Mouse (Mus musculus) left cerebral cortex, postnatal 14 days (tissue): ENCODE data around the gene Prkd3. TPM values are rescaled to one million over a fixed set of nuclear protein-coding genes. Genes with fewer than 3 reads are reported as not detected.

Experiments used
- DNase-seq, 2 experiments: peaks; one replicate each; pipeline ENCODE4 v3.0.0; 2021 to 2022; ENCODE audit warnings: low spot score in 2 of 2, mixed read lengths in 1 of 2
- intact Hi-C: fragments of 180-260 bp; cut with DNase I; formaldehyde crosslinking; loops from one replicate; pipeline ENCODE4 v1.15.1; 2025
- long read RNA-seq, 2 experiments: library from polyadenylated mRNA; stranded (forward); transcript quantifications; one replicate each; pipeline ENCODE4 v2.0.0; 2021
- total RNA-seq, 2 experiments: library from RNA; stranded (reverse); gene quantifications; 2 replicates each; pipeline ENCODE4 v1.2.3; 2021

Prkd3 gene
- 10 to 100 TPM; 11.2 to 11.3 TPM for total RNA-seq
- long read RNA-seq, experiment 1, full-length matches to known transcripts, result 2 of 12 reads
- long read RNA-seq, experiment 1, partial matches to known transcripts, result 6 of 12 reads
- long read RNA-seq, experiment 1, other reads (novel, unspliced or antisense), result 4 of 12 reads
- long read RNA-seq, experiment 2, full-length matches to known transcripts, result 5 of 7 reads
- long read RNA-seq, experiment 2, partial matches to known transcripts, result 1 of 7 reads
- long read RNA-seq, experiment 2, other reads (novel, unspliced or antisense), result 1 of 7 reads

DNA sequence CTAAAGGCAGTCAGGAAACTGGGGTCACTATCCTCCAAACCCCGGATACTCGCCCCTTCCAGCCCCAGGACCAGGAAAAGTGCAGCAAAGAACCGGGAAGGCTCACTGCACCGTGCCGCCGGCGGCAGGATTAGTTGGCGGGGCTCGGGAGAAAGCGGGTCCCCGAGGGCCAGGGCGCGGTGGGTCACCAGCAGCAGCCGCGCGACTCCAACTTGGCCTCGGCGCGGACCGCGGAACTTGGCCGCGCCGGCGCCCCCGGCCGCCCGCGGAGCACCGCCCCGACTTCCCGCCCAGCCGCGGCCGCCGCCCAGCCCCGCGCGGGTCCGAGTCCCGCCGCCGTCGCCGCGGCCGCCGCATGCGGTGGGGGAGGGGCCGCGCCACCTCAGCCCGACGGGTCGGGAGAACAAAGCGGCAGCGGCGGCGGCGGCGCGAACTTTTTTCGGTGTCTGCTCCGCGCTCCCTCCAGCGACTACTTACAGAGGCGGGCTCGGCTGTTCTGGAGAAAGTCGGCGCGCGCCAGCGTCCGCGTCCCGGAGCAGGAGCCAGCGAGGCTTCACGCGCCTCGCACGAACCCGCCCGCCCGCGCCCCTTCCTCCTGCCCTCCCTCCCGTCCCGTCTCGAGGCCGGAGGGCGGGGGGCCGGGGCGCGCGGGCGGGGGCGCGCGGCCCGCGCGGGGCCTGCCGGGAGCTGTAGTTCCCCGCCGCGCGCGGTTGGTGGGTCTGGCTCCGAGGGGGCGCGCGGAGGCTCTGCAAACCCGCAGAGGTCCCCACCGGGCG is at the start of gene Prkd3:
TSS of gene Prkd3 (minus strand) at position 609 of the 776 bp plus-strand sequence.
- intact Hi-C loops, result no loop called here
- peak; percentile 31 to 55 for DNase-seq

DNA sequence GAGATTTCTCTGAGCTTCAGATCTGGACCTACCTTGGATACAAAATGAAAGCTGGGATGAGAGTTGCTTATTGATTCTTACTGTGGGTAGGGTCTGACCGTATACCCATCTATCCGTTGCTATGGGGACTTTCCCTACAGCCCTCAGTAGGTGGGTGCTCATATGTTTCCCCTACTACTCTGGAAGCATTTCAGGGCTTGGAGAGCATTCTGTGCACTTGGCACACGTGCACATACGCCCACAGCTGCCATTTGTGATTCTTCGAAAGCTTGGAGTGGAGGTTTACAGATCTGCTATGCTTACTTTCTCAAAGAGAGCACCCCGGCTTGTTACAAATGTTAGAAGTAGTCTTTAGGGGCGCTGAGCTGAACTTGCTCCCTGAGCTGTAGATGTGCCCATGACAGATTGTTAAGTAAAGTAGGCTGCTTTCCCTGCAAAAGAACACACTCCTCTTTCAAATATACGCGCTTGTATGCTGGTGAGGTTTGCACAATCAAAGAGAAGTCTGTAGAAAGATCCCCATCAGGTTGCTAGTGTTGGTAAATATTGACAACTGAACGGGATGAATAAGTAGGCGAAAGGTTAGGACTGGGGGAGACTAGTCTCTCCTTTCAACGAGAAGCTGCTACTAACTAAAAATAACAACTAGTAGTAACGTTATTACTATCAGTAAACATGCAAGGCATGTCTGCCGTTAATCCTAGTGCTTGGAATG is 49.3 kb upstream of the Prkd3 start:
- peak; percentile 50 to 66 for DNase-seq
- intact Hi-C loops, result no loop called here

DNA sequence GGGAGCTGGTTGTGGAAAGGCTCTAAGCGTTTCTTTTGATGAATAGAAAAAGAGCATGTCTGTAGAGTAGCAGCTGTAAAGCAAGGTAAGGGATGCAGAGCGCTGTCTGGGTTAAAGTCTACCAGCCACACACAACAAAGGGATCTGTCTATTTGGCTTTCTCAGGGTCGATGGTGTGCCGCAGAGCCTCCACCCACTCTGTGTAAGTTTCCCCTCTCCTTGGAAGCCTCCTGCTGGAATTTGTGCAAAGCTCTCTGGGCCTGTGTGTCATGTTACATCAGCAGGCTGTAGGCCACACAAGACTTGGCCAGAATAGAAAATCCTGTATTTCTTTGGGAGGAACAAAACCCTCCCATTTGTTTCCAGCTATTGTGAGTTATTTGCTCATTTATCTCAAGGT is 48.4 kb upstream of the Prkd3 start:
- intact Hi-C loops, result no loop called here
- DNase-seq, result no peak

DNA sequence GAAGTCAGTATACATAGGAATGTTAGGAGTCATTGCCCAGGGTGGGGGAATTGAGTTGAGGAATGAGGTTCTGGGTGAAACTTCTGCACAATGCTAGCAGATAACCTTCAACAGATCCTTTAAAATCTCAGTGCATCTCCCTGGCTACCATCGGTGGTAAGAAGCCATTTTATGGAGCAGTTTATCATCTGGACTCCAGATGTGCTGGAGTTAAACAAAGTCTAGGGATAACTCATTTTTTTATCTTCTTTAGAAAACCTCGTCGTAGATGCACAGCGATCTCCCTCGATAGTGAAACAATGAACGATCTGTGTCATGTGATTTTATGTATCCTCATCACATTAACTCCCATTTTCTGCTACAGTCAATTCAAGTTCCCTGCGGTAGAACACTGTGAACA is 48.0 kb upstream of the Prkd3 start:
- no peak for DNase-seq
- intact Hi-C loops, result no loop called here

DNA sequence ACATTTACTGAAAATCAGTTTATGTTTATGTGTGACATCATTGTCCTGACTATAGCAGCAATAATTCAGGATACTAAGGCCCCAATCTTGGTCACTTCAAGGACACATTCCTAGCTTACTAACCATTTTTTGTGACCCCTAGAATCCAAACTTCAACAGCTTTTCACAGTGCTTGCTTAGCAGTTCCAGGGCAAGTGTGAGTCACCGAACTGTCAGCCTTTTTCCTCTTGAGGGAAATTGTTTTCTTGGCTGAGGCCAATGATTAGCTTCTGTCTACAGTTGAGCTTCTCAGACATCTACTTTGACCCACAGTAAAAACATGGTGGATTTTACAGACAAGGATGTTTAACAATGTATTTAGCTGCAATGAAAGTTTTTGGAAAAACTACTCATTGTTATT is 43.6 kb upstream of the Prkd3 start:
- DNase-seq, result no peak
- intact Hi-C loops, result no loop called here

DNA sequence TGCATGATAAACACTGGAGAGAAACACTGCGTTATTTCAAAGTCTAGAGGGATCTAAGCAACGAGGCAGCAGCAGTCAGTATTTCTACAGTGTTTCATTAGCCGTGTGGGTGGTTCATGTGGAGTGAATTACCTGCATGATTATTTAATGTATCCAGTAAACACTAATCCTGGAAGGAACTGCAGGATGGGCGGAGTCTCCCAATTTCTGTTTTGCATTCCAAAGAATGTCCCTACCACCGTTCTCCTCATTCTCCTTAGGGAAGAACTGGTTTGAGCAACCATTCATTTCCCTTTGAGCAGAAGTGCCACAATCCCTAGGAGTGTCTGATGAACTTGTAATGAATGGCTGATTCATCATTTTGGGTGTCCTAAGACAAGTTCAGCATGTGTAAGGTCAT is 39.6 kb upstream of the Prkd3 start:
- DNase-seq, result no peak
- intact Hi-C loops, result no loop called here

DNA sequence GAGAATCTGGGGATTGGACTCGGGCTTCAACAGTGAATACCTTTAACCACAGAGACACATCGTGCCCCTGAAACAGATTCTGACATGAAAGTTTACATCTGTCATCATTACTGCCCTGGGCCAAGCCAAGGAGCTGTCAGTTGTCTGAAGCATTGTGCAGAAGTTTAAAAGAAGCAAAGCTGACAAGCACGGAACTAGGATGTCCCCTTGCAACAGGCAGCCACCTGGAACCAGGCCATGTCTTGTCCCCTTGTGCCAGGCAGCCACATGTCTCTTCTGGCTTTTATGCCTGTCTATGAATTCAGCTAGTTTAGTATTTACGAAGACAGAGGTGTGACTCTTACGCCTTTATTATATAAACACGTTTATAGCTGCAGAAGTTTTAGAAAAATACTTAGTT is 37.7 kb upstream of the Prkd3 start:
- intact Hi-C loops, result no loop called here
- DNase-seq, result no peak

DNA sequence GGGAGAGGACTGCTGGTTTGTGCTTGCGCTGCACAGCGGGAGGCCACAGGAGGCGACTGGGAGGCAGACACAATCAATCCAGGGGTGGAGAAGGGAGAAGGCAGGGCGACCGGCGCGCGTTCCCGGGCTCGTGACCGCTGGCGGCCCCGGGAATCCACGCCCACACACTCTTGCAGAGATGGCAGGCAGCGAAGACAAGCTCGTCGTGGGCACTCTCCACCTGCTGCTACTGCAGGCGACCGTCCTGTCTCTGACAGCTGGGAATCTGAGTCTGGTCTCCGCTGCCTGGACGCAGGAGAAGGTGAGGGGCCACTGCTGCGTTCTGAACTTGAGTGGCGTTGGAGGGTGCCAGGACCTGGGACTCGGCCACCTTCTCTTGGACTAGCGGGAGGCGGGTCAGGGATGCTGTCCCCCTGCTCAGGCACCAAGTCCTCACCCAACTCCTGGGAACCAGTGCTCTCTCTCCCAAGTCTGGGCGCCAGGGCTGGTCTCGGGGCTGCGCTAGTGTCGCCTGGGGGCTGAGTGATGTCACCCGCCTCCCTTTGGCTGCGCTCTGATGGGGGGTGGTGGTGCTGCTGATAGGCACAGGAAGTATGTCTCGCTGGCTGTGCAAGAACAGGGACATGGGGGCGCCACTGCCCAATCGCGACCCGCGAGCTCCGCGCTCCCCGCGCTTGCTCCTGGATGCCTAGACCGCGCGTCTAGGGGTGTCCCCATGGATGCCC is 31.6 kb upstream of the Prkd3 start:
- peak; percentile 63 to 84 for DNase-seq
- intact Hi-C loops, result no loop called here

DNA sequence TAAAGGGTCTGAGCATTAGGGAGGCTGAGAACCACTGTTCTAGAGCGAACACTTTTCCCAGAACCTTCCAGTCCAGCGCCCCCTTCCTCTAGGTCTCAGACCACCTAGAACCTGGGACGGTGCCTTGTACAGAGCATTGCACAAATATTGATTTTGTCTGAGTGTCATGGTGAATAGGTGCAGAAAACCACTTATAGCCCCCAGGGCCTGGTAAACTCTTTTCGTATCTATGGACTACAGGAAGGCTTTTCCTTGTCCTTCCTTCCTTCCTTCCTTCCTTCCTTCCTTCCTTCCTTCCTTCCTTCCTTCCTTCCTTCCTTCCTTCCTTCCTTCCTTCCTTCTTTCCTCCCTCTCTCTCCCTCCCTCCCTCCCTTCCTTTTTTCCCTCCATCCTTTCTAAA is 31.0 kb upstream of the Prkd3 start, which contains the start of gene Qpct:
TSS of gene Qpct (plus strand) at position 301 of the 400 bp plus-strand sequence.
- intact Hi-C loops, result no loop called here
- no peak for DNase-seq

DNA sequence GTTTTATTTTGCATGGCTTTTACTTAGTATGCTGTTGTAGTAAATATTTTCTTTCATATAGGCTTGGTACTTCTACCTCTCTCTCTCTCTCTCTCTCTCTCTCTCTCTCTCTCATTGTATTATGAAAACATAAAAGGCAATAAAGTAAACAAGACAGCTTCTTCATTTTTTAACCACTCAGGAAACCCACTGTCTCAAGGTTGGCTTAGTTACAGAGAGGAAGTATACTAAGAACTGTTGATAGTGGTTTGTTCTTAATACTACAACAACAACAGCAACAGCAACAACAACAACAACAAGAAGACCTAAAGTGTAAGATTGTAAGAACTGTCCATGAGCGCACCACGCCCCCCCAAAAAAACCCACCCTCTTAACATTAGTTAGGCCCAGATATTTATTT is 23.1 kb upstream of the Prkd3 start:
- no peak for DNase-seq
- intact Hi-C loops, result no loop called here

DNA sequence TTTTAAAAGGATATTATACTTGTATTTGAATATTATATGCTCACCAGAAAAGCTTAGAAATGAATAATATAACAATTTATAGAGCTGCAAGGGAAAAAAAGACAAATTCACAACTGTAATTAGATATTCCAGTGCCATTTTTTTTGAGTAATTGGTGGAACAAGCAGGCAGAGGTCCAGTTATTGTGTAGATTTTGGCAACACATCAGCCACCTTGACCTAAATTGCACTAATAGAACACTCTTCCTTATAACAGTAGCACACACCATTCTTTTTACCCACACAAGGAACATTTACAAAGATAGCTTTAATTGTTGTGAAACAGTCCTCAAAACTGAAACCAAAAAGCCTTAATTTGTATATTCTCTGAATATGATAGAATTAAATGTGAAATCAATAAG is 19.0 kb upstream of the Prkd3 start:
- intact Hi-C loops, result no loop called here
- DNase-seq, result no peak

DNA sequence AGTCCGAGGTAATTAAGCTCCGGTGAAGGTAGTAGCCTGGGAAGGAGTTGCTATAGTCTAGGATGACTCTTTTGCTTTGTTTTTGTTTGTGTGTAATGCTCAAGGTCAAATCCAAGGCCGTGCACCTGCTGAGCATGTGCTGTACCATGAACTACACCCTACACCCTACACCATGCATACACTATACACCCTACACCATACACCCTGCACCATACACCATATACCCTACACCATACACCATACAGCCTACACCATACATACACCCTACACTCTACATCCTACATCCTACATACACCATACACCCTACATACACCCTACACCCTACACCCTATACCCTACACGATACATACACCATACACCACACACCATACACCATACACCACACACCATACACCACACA is 12.2 kb upstream of the Prkd3 start:
- no peak for DNase-seq
- intact Hi-C loops, result no loop called here

DNA sequence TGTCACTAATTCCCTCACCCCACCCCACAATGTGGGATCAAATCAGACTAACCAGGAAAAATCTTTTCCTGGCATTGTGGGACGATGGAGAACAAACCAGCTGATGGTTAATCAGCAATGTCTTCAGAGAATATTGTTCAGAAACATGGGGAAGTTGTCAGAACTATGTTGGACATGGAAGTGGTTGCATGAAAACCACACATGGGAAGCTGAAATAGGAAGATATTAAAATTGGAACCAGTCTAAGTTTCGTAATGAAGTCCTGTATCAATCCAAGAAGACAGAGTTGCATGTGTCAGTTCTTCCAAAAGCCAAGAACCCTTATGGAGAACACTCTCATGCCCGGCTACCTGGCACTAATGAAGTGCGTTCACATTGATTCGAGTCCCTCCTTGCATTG is 11.0 kb upstream of the Prkd3 start:
- no peak for DNase-seq
- intact Hi-C loops, result no loop called here

DNA sequence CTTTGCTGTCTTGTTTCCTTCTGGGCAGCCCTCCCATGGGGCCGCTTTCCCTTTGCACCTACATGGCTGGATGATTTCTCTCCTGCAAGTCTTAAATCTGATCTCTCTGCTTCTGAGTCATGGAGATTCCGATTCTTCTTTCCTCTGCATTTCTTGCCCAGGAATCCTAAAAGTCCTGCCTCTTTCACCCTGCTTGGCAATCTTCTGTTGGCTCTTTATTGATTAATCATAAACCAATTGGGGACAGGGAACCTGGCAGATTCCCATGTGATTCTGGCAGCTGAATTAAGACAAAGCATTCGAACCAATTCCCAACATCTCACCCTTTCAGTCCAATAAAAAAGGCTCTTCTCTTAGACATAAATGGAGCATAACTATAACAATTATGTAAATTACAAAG is 8.6 kb upstream of the Prkd3 start:
- intact Hi-C loops, result no loop called here
- no peak for DNase-seq

DNA sequence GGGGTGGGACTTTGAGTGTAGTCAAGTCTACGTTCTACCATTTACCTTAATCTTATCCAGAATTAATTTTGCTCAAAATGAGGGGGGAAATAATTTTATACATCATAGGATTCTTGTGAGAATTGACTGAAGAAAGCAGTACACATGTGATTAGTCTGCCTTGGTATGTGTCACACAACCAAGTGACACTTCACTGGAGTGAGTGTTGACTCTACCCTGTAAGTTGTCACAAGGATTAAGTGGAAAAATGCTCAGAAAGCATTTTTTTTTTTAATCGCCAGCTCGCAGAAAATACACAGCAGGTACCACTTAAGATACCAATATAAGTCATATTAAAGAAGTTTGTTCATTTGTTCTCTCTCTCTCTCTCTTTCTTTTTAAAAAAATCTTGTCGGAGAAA is 3.9 kb upstream of the Prkd3 start:
- no peak for DNase-seq
- intact Hi-C loops, result no loop called here

DNA sequence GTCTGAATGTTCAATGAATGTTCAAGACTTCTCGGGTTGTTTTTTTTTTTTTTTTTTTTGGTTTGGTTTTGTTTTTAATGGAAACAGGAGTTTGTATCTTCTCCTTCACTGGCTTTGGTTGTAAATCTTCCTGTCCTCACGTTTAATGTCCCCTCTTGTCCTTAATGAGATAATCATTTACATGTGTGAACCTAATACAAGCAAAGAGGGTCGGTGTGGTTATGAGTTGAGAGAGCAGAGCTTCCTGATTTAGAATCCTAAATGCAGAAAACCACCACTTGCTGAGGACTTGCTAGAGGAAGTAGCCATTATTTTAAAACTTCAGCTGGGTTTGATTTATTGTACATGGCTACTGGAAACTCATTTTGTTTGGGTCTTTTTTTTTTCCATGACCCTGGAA is 2.1 kb upstream of the Prkd3 start:
- no peak for DNase-seq
- intact Hi-C loops, result no loop called here

DNA sequence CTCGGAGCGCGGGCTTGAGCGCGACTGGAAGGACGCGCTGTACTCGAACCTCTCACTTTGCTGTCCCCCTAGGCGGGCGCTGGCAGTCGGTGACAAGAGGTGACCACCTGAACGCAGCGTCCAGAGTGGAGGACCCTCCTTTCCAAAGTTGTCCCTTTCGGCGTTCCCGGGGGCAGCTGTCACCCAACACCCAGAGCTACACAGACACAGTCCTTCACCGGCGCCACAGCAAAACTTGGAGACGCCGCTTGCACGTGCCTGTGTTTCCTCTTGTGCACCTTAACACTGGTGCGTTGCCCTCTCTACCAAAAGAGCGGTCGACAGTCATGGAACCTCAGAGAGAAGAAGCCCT is 344 bp upstream of the Prkd3 start:
- intact Hi-C loops, result no loop called here
- no peak for DNase-seq

DNA sequence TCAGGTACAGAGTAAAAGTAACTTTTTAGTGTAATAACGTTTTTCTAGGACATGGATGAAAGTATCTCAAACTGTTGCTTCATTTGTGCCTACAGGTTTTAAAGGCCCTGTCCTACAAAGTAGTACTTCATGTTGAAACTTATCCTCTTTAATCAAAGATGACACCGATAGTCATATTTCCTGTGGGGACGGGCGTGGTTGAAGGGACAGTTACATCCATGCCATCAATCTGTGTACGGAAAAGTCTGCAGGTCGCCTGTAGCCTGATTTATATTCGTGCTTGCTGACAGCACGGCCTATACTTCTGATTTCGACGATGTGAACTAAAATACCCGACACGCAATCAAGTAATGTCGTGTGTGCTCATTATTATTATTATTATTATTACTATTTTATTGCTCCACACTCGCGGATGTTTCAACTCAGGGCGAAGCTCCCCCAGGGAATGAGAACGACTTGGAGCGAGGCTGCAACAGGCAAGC is 849 bp downstream of the Prkd3 start:
- no peak for DNase-seq
- intact Hi-C loops, result no loop called here

DNA sequence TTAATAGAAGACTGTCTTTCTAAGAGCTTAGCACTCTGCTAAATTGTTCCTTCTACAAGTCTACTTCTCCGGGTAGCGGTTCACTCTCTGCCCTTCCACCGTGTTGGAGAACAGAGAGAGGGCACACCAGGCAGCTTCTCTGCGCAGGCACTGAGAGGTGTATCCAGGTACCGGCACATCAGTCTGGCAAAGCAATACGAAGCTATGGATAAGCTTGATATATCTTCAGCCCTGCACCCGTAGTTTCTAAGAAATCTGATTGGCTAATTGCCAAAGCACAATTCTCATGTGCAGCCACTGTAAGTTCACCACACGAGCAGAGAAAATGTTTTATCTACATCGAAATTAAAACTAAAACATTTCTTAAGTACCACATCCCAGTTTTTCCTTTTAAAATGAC is 2.2 kb downstream of the Prkd3 start:
- intact Hi-C loops, result no loop called here
- DNase-seq, result no peak

DNA sequence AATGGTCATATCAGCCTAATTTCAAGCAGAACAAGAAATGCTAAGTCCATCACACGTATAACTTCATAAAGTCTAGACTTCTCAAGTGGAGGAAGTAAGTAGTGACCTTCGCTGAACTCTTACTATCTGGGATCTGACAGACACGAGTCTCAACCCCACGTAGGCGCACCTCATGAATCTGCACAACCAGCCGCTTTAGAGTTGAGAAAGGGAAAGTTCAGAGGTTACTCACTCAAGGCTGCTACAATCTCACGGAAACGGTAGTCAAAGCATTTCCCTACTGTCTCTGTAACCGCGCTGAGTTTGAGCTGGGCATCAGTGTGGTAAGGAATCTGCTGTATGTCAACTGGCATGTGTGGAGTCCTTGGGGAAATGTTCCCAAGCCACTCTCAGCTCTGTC is 4.8 kb downstream of the Prkd3 start:
- no peak for DNase-seq
- intact Hi-C loops, result no loop called here
